Mouse (Mus musculus) myocyte (in vitro differentiated cells): ENCODE results near the gene Gm20388.

Experiments
- MAX ChIP-seq: IDR thresholded peaks from one replicate; pipeline ENCODE4 v1.6.1; 2011; ENCODE audit warnings: low read depth, mild to moderate bottlenecking, control low read depth
- POLR2A ChIP-seq: IDR thresholded peaks from one replicate; pipeline ENCODE4 v1.6.1; 2011; ENCODE audit warnings: low read depth, mild to moderate bottlenecking, control low read depth, moderate library complexity; ENCODE audit not compliant: insufficient read length
- POLR2AphosphoS2 ChIP-seq: IDR thresholded peaks from one replicate; pipeline ENCODE4 v1.6.1; 2011; ENCODE audit warnings: low read depth, control low read depth; ENCODE audit not compliant: insufficient read length
- SRF ChIP-seq: IDR thresholded peaks from one replicate; pipeline ENCODE4 v1.6.1; 2011; ENCODE audit warnings: low read depth; ENCODE audit not compliant: control insufficient read depth, insufficient read length
- USF1 ChIP-seq: IDR thresholded peaks from one replicate; pipeline ENCODE4 v1.6.1; 2011; ENCODE audit warnings: low read depth, mild to moderate bottlenecking, control low read depth, moderate library complexity

- TF ChIP-seq POLR2A (peak; percentile 94), MAX (no peak), SRF (peak; percentile 28), USF1 (no peak), POLR2AphosphoS2 (peak; percentile 95)
Measured at GRCm38 (mm10) chr8:122443262-122444006, 2532.8 kb downstream of the Gm20388 start, which contains the start of gene Mvd.
